Mouse (Mus musculus): Measurements from ENCODE around the gene Lrriq1.

DNA sequence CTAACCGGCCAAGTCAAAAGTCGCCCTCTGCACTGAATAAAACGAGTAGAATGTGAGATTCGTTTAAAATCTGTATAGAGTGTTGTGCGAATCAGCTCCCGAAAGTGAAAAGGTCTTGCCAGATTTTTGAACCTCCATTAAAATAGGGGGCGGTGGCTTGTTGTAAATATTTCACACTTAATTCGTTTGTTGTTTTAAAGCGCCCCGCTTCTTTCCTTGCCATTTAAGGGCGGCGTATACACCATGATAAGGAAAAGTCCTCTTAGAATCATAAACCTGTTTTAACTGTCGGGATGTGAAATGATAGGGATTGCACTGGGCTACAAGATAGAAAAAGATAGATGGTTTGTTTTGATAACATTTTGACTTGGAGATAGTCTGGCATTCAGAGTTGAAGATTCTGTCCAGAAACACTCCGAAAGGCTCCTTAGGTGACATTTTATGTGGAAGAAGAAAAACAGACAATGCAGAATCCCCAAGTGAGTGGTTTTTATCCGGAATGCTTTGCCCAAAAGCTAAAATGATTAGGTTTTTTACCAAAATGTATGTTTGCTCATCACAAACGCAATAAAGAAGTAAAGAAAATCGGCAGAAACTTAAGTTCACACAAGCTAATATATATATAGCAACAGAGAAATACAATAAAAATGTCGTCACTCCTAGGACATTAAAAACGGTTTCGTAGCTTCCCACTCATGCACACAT is 208.7 kb downstream of the Lrriq1 start:
- no peak for TF ChIP-seq CTCF (IDR thresholded peaks at IDR 0.05; ENCODE audit: low read depth)
- TF ChIP-seq EP300 (optimal IDR thresholded peaks at IDR 0.05), result no peak

All from stomach, postnatal 0 days (tissue).